Mouse (Mus musculus) testis, adult 2 months (tissue): Measurements from ENCODE around the gene Atp6v0d1.

ENCODE experiments used
- CTCF ChIP-seq: fragments of 200-500 bp; IDR thresholded peaks from 2 replicates; pipeline ENCODE4 v1.5.1; 2012; ENCODE audit warnings: low read depth, mild to moderate bottlenecking, inconsistent platforms, low read length, moderate library complexity; ENCODE audit not compliant: control insufficient read depth, insufficient read depth, insufficient replicate concordance
- POLR2A ChIP-seq: fragments of 200-500 bp; IDR thresholded peaks from 2 replicates; pipeline ENCODE4 v1.6.1; 2012; ENCODE audit warnings: low read depth, mild to moderate bottlenecking, inconsistent platforms, low read length, moderate library complexity; ENCODE audit not compliant: control insufficient read depth

DNA sequence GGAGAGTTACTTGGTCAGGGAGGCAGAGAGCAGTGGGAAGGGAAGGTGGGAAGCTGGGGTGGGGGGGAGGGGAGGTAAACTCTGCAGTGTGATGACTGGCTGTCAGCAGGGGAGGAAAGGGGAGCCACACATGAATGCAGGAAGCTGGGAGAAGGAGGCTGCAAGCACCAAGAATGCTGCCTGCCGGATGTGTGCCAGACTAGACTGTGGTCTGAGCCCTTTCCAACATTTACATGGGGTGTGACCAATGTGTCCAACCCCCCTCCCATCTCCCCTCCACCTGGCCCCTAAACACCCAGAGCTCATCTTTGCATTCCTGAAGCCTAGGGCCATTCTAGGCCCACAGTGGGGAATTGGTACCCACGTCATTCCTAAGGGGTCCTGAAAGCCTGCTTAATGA is 84.8 kb downstream of the Atp6v0d1 start:
- no peak for TF ChIP-seq CTCF
- no peak for TF ChIP-seq POLR2A
